Mouse (Mus musculus) thymus, adult 2 months (tissue): Measurements from ENCODE around the gene Arhgap10.

Experiments
- CTCF ChIP-seq: fragments of 200-500 bp; IDR thresholded peaks from 2 replicates; pipeline ENCODE4 v1.5.1; 2012; ENCODE audit warnings: mild to moderate bottlenecking, control low read depth, low read length, moderate library complexity, borderline replicate concordance; ENCODE audit not compliant: control insufficient read depth, poor library complexity, insufficient read depth; ENCODE audit errors: extremely low read depth
- POLR2A ChIP-seq: fragments of 200-500 bp; IDR thresholded peaks from 2 replicates; pipeline ENCODE4 v1.6.1; 2012; ENCODE audit warnings: mild to moderate bottlenecking, low read length, control low read depth, moderate library complexity; ENCODE audit not compliant: control insufficient read depth, poor library complexity, insufficient read depth; ENCODE audit errors: extremely low read depth

DNA sequence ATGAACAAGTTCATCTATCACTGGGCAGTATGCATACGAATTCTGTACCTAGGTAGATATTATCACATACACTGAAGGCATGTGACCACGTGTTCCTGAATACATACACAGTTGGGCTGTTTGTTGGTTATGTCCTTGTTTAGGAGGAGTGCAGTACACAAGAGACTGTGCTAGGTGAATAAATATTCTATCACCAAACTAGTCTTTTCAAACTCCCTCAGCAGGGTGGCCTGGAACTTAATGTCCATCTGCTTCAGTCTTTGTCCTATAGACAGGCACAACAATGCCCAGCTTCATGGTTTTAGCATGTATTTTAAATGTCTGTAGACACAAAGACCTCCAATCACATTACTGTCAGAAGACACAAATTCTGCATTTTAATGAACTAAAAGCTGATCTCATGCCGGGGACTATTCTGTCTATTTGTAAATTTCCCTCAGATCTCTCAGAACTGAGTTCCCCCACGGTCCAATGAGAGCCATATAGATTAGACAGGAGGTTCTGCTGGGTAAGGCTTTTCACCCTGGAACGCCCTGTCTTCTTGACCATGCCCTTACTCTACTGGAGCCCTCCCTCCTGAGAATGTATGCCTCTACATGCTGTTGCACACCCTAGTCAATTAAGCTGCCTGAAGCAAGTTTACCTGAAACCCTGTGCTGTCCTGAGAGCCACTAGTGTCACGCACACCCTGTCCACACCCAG lies 177.6 kb downstream of the Arhgap10 start:
- TF ChIP-seq CTCF, result no peak
- no peak for TF ChIP-seq POLR2A
